Mouse (Mus musculus): Measurements from ENCODE around the gene Fndc8. TPM values are rescaled to one million over a fixed set of nuclear protein-coding genes. Genes with fewer than 3 reads are reported as not detected.

Gene Fndc8
- total RNA-seq, 2 experiments from 2014 or later = not detected

- no peak for ATAC-seq (replicated peaks; ENCODE audit: low FRiP score, low TSS enrichment, poor library complexity, severe bottlenecking)
Observed at GRCm38 (mm10) chr11:82866850-82867564, 24.9 kb upstream of the Fndc8 start.

DNA sequence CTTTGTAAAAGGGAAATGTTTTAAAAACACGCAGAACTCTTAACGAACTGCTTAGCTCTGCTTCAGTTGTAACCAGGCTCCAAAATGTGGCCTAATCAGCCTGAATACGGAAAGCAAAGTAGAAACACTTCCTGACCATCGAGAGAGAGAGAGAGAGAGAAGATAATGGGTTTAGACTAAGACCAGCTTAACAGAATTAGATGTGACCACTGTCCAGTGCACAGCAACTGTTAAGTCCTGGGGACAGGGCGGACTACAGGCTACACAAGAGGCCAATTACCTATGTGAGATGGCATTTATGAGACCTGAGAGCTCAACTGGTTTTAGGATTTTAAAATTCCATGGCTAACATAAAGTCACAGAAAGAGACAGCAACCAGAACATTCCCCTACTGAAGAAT is 24.0 kb upstream of the Fndc8 start:
- ATAC-seq (replicated peaks; ENCODE audit: low FRiP score, low TSS enrichment, poor library complexity, severe bottlenecking) = no peak

GRCm38 (mm10) chr11:82869506-82870172 is 22.3 kb upstream of the Fndc8 start:
- ATAC-seq (replicated peaks; ENCODE audit: low FRiP score, low TSS enrichment, poor library complexity, severe bottlenecking) = no peak

DNA sequence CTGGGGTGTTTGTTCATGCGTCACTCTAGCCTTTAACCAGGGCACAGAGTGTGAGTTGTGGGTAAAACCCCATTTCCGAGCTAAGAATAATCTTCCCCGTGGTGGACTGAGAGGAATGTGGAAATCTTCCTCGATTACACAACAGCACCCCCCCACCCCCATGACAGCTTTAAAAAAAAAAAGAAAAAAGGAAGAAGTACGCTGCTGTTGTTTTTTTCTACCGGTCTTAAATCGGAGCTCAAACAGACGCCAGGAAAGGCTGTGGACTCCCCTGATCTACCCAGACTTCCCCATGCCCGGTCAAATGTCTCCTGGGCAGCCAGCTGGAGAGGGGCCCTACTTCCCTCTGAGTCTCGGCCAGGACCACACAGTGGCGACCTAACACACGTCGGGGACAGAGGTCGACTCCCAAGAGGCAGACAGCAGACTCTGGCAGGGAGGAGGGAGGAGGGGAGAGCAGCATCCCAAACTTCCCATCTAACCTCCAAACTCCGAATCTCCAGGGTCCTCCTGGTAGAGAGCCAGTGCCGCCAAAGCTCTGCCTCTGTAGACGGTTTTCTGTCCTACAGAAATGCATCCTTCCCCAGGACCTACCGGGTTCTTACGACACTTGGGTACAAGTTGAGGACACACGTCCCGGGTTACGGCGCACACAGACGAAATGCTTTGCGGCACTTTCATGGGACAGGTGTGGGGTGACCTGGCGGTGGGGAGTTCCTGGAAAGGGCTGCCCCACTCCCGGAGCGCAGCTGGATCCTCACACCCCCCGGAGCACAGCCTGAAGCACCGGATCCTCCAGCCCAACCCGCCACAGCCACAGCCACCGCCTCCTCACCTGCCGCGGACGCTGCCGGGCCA is 21.5 kb upstream of the Fndc8 start:
- peak; percentile 62 for ATAC-seq (replicated peaks; ENCODE audit: low FRiP score, low TSS enrichment, poor library complexity, severe bottlenecking)

DNA sequence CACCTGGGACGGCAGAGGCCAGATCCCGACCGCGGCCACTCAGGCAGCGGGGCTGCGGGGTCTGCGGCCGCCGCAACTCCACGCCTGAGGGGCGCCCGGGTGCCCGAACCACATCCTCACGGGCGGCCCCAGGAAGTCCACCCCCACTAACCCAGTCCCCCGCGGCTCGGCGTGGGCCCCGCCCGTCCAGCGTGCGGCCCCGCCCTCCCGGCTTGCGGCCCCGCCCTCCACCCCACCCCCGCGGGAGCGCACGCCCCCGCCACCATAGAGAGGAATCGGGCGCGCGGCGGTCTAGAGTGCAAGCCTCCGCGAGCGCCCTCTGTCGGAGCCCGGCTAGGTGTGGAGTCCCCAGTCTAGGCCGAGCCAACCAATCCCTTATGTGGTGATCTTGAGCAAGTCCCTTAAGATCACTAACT is 20.9 kb upstream of the Fndc8 start, which contains the start of gene Rffl:
Gene Rffl (minus strand): TSS at position 180 of the 416 bp plus-strand sequence.
- ATAC-seq (replicated peaks; ENCODE audit: low FRiP score, low TSS enrichment, poor library complexity, severe bottlenecking) = peak; percentile 71

- ATAC-seq (replicated peaks; ENCODE audit: low FRiP score, low TSS enrichment, poor library complexity, severe bottlenecking) = peak; percentile 53; the same call in 1 of the 2 replicates
Observed at GRCm38 (mm10) chr11:82874924-82875323, 17.0 kb upstream of the Fndc8 start.

GRCm38 (mm10) chr11:82875631-82876030 is 16.3 kb upstream of the Fndc8 start:
- ATAC-seq (replicated peaks; ENCODE audit: low FRiP score, low TSS enrichment, poor library complexity, severe bottlenecking) = no peak

- ATAC-seq (replicated peaks; ENCODE audit: low FRiP score, low TSS enrichment, poor library complexity, severe bottlenecking) = no peak
Observed at GRCm38 (mm10) chr11:82877726-82878344, 14.1 kb upstream of the Fndc8 start.

GRCm38 (mm10) chr11:82883180-82883579 is 8.7 kb upstream of the Fndc8 start:
- ATAC-seq (replicated peaks; ENCODE audit: low FRiP score, low TSS enrichment, poor library complexity, severe bottlenecking) = no peak

DNA sequence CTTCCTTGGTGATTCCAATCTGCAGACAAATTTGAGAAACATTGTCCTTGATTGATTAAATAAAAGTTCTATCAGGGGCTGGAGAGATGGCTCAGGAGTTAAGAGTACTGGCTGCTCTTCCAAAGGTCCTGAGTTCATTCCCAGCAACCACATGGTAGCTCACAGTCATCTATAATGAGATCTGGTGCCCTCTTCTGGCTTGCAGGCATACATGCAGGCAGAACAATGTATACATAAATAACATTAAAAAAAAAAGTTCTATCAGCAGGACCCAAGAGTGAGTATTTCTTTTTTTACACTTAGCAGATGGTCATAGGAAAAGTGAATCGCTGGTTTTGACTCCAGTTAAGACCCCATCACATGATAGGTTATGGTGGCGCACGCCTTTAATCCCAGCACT is 5.4 kb upstream of the Fndc8 start:
- ATAC-seq (replicated peaks; ENCODE audit: low FRiP score, low TSS enrichment, poor library complexity, severe bottlenecking) = no peak

DNA sequence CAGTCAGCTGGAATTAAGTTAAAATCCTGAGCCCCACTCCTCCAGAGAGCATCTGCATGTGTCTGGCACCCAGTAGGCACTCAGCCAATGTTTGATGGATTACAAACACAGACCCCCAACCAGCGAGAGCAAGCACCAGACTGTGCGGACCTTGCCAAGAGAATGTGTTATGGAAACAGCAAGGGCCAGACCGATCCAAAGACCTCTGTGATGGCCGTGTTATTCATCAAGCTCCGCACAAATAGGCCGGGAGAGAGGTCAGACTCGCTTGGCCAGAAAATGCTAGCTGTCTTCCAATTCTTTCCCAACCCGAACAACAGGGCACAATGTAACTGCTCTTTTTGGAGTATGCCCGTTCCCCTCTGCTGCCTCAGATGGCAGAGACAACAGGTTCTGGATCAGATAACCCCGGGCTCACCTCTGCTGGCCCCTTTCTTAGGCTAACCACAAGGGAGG is 3.4 kb upstream of the Fndc8 start:
- ATAC-seq (replicated peaks; ENCODE audit: low FRiP score, low TSS enrichment, poor library complexity, severe bottlenecking) = no peak

DNA sequence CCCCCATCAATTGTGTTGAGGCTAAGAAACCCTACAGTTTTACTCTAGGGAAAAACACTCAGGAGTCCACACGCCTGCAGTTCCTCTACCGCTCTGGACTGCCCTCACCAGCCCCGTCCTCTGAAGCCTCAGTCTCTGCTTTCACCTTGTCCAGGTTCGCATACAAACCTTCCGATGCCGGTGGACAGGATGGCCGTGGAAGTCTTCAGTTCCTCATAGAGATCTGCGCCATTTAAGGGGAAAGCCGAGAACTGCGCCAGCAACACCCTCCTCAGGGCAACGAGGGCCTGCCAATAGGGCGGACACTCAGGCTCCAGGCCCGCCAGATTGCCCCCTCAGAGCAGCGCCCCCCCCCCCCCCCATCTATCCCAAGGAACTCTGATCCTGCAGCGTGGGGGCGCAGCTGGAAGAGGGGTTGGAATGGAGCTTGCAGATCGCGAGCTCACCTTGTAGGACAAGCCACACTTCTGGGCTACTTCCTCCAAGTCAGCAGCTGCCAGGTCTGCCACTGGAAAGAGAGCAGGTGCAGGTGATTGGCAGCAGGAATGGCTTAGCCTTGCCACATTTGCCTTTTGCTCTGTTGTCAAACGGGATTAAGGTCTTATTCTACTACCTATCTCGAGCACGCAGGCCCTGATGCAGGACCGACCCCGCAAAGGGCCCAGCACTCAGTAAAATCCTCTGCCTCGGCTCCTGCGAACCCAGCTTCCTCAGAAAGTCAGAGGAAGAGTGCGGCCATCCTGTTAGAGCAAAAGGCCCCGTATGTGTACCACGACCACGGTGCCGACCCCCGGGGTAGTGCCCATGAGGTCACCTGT is 2.2 kb upstream of the Fndc8 start:
- ATAC-seq (replicated peaks; ENCODE audit: low FRiP score, low TSS enrichment, poor library complexity, severe bottlenecking) = peak; percentile 31

DNA sequence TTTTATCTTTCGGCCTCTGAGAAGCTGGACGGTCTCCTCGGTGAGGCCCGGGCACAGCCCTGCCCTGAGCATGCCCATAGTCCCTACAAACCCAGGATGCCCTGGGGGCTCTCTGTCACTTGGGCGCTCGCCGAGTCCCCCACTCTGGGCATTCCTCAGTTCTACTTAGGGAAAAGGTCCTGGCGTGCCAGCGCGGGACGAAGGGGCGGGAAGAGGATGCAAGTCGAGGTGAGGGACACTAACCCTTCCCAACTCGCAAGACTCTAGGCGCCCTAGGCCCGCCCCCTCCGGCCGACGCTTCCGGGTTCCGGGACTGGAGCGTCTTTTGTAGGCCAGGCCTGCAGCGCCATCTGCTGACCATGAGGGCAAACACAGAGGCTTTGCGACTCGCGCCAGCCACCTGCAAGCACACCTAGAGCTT is 1.6 kb upstream of the Fndc8 start, which contains the start of gene Rad51d:
Gene Rad51d (minus strand): TSS at position 273 of the 421 bp plus-strand sequence.
- ATAC-seq (replicated peaks; ENCODE audit: low FRiP score, low TSS enrichment, poor library complexity, severe bottlenecking) = peak; percentile 94

DNA sequence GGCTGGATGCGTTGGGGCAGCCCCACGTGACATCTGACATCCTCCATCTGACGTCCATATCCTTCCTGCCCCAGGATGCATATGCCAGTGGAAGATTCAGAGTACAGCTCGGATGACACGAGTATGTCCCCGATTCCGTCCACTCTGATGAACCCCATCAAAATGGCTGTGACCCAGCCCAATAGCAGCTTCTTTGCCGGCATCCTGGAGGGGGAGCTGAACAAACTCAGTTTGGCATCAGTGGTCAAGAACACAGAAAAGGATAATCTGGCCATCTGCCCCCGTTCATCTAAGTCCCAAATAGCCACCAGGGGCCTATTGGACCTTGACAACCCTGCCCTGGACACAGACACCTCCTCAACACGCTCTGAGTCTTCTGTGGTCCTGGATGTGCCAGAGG is 5.6 kb downstream of the Fndc8 start:
- 0 out of 2 replicates have a peak, but pooled peaks have one; percentile 27 for ATAC-seq (replicated peaks; ENCODE audit: low FRiP score, low TSS enrichment, poor library complexity, severe bottlenecking)

- ATAC-seq (replicated peaks; ENCODE audit: low FRiP score, low TSS enrichment, poor library complexity, severe bottlenecking) = 0 out of 2 replicates have a peak, but pooled peaks have one; percentile 8
Observed at GRCm38 (mm10) chr11:82899720-82900119, 7.8 kb downstream of the Fndc8 start.

DNA sequence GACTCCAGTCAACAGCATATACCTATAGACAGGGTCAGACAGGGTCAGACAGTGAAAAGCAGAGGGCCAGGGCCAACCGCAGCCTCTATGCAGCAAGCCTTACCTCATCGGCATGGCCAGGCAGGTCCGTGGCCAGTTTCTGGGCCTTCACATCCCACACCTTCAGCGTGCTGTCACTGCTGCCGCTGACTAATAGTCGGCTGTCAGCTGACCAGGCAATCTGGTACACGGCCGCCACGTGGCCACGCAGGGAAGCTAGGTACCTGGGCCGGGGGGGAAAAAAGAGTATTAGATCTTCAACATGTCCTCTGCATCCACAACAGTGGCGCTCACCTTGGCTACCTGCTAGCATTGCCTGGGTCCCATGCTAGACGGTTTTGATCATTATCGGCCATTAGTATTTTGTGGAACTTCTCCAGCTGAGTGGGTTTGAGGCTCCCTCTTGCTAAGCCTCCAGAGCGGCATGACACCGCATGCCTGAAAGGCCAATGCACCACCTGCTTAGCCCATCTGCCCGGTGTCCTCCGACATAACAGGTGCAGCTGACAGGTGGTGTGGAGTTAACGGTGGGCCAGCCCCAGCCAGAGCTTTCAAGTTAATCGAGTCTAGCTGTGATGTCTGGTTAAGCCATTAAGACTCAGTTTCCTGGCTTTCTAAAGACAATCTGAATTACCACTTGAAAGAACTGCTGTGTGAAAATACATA is 9.8 kb downstream of the Fndc8 start:
- ATAC-seq (replicated peaks; ENCODE audit: low FRiP score, low TSS enrichment, poor library complexity, severe bottlenecking) = no peak

DNA sequence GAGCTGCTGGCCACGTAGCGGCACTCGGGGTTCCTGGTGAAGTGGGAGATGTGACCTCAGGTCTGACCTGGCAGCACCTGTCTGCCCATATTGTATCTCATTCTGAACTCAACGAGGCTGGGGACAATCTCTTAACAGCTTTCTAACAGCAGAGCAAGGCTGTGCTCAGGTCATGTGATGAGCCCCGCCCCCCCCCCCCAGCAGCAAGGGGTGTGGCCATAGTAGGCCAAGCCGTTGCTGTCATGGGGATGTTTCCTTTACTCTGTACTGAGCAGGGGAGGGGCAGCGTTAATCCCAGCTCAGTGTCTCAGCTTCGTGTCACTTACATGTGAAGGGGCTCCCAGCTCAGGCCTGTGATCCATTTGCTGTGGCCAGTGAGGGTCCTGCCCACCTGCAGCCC is 13.0 kb downstream of the Fndc8 start:
- ATAC-seq (replicated peaks; ENCODE audit: low FRiP score, low TSS enrichment, poor library complexity, severe bottlenecking) = no peak

DNA sequence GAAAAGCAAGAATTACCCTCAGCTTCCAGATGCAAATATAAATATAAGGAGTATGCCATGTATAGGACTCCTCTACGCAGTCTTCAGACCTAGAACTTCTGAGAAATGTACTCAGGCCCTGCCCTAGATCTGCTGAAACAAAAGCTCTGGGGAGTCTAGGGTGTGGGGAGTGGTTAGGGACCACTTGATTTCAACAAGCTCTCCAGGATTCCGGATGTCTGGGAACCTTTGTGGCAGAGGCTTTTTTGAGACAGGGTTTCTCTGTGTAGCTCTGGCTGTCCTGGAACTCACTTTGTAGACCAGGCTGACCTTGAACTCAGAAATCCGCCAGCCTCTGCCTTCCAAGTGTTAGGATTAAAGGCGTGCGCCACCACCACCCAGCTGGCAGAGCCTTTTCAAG is 13.9 kb downstream of the Fndc8 start:
- ATAC-seq (replicated peaks; ENCODE audit: low FRiP score, low TSS enrichment, poor library complexity, severe bottlenecking) = no peak

Data from megakaryocyte-erythroid progenitor cell, adult 5-6 weeks (primary cell).